In genomic region chr7:141510681-141511191, GRCm38 (mm10) we compare ENCODE assay signal across 14 mouse cellular contexts. TPM values are rescaled to one million over a fixed set of nuclear protein-coding genes. Genes with fewer than 3 reads are reported as not detected.
A peak's percentile ranks its signal among the peaks of the same experiment; 100 is the strongest.
DNase-seq lines count a peak whose midpoint lies in the region; ATAC-seq lines count a peak whose summit lies in the region.
"Had no signal": no experiment of that assay in that cellular context is flagged by ENCODE, and none has a peak within 500 bp of the region (broad histone marks: within the 10 kb centered on the region; RNA-seq: fewer than 3 reads in every experiment).

No protein-coding gene starts in this region.

- no peak overlapping the region for H3K4me2 ChIP-seq in heart, embryonic 13.5 days
- H3K4me2 ChIP-seq in heart, embryonic 15.5 days: no peak overlapping the region
- H3K4me2 ChIP-seq: midbrain, embryonic 11.5 days had no signal

- no peaks in the 10 kb centered on the region for H3K27me3 ChIP-seq in heart, embryonic 13.5 days (replicated peaks)
- no peaks in the 10 kb centered on the region for H3K27me3 ChIP-seq in heart, embryonic 15.5 days
- H3K27me3 ChIP-seq: CH12.LX, Patski had no signal

- peak overlapping the region; percentile 69 for H3K27ac ChIP-seq in heart, embryonic 13.5 days (replicated peaks)
- H3K27ac ChIP-seq in heart, embryonic 15.5 days: peak overlapping the region; percentile 70

- no peak for DNase-seq in heart, adult 8-10 months (ENCODE audit: low spot score)
- peak; percentile 88 for DNase-seq in brain, adult 2 months (ENCODE audit: low read depth, low spot score)
- peak; percentile 81 for DNase-seq in cerebellum, adult 11-12 months
- DNase-seq in right cerebral cortex, postnatal 25 days: no peak
- DNase-seq: kidney, adult 18-20 months; kidney, postnatal 36 days had no signal

- peaks cover 50% of the 10 kb centered on the region for H3K4me1 ChIP-seq in heart, embryonic 13.5 days
- H3K4me1 ChIP-seq in heart, embryonic 15.5 days (replicated peaks): peaks cover 20% of the 10 kb centered on the region

- peak overlapping the region; percentile 61 for H3K9ac ChIP-seq in heart, embryonic 13.5 days
- no peak overlapping the region for H3K9ac ChIP-seq in heart, embryonic 15.5 days

- no peak overlapping the region for H3K4me3 ChIP-seq in heart, embryonic 13.5 days
- no peak overlapping the region for H3K4me3 ChIP-seq in heart, embryonic 15.5 days

- ATAC-seq in heart, embryonic 13.5 days (ENCODE audit: extremely low read depth, insufficient number of reproducible peaks, low FRiP score, low TSS enrichment): no peak
- peak; percentile 67 for ATAC-seq in heart, embryonic 15.5 days (replicated peaks; ENCODE audit: insufficient number of reproducible peaks, insufficient read depth, low FRiP score, low read depth)
- ATAC-seq in megakaryocyte-erythroid progenitor cell, adult 5-6 weeks (replicated peaks; ENCODE audit: low FRiP score, low TSS enrichment, poor library complexity, severe bottlenecking): no peak
- ATAC-seq: forebrain, embryonic 16.5 days; lung, postnatal 0 days; Patski had no signal

- H3K9me3 ChIP-seq in heart, embryonic 13.5 days: no peaks in the 10 kb centered on the region
- no peaks in the 10 kb centered on the region for H3K9me3 ChIP-seq in heart, embryonic 15.5 days (replicated peaks)

- peaks cover 43% of the 10 kb centered on the region for H3K36me3 ChIP-seq in heart, embryonic 13.5 days
- H3K36me3 ChIP-seq in heart, embryonic 15.5 days: no peaks in the 10 kb centered on the region

- 64% methylated on average over 8 of the region's 8 CpGs for WGBS in heart, embryonic 13.5 days
- 59% methylated on average over 8 of the region's 8 CpGs for WGBS in heart, embryonic 15.5 days

RNA-seq across cellular contexts. Expression of gene Chid1, which starts 28.9 kb away (rescaled TPM):
- 36.3 TPM in 2 replicates for polyA plus RNA-seq in heart, embryonic 13.5 days (2015; fragmentation: Nextera tagmentation; extraction: Ambion mirVana)
- total RNA-seq in heart, adult 8-10 months (2022): 10 to 100 TPM; 48.2 to 55.0 (median 50.3) TPM
- polyA plus RNA-seq in heart, embryonic 15.5 days (2015; fragmentation: Nextera tagmentation; extraction: Ambion mirVana): 27.2 and 38.7 TPM in 2 replicates
- 10.5 and 22.5 TPM in 2 replicates for total RNA-seq in megakaryocyte-erythroid progenitor cell, adult 5-6 weeks (2014; fragmentation: Nextera tagmentation)
- total RNA-seq in megakaryocyte-erythroid progenitor cell, adult 5-6 weeks (2017): 31.8 and 44.9 TPM in 2 replicates

RNA-seq across cellular contexts. Expression of gene Tspan4, which starts 35.7 kb away (rescaled TPM):
- polyA plus RNA-seq in heart, embryonic 13.5 days (2015; fragmentation: Nextera tagmentation; extraction: Ambion mirVana): 64.5 and 68.8 TPM in 2 replicates
- total RNA-seq in heart, adult 8-10 months (2022): 10 to 100 TPM; 25.8 to 45.3 (median 42.8) TPM
- polyA plus RNA-seq in heart, embryonic 15.5 days (2015; fragmentation: Nextera tagmentation; extraction: Ambion mirVana): 48.9 and 62.8 TPM in 2 replicates
- 31.6 and 38.2 TPM in 2 replicates for total RNA-seq in megakaryocyte-erythroid progenitor cell, adult 5-6 weeks (2014; fragmentation: Nextera tagmentation)
- 26.0 and 33.9 TPM in 2 replicates for total RNA-seq in megakaryocyte-erythroid progenitor cell, adult 5-6 weeks (2017)

RNA-seq across cellular contexts. Expression of gene Polr2l, which starts 35.8 kb away (rescaled TPM):
- 67.3 and 76.3 TPM in 2 replicates for polyA plus RNA-seq in heart, embryonic 13.5 days (2015; fragmentation: Nextera tagmentation; extraction: Ambion mirVana)
- 10 to 100 TPM; 75.5 to 93.4 (median 84.3) TPM for total RNA-seq in heart, adult 8-10 months (2022)
- polyA plus RNA-seq in heart, embryonic 15.5 days (2015; fragmentation: Nextera tagmentation; extraction: Ambion mirVana): 59.5 and 63.5 TPM in 2 replicates
- total RNA-seq in megakaryocyte-erythroid progenitor cell, adult 5-6 weeks (2014; fragmentation: Nextera tagmentation): 77.2 and 78.1 TPM in 2 replicates
- total RNA-seq in megakaryocyte-erythroid progenitor cell, adult 5-6 weeks (2017): 53.3 and 54.9 TPM in 2 replicates

RNA-seq across cellular contexts. Expression of gene Cd151, which starts 43.5 kb away (rescaled TPM):
- 28.5 and 31.4 TPM in 2 replicates for polyA plus RNA-seq in heart, embryonic 13.5 days (2015; fragmentation: Nextera tagmentation; extraction: Ambion mirVana)
- 100 to 1,000 TPM; 331 to 351 (median 345) TPM for total RNA-seq in heart, adult 8-10 months (2022)
- polyA plus RNA-seq in heart, embryonic 15.5 days (2015; fragmentation: Nextera tagmentation; extraction: Ambion mirVana): 28.7 and 35.2 TPM in 2 replicates
- total RNA-seq in megakaryocyte-erythroid progenitor cell, adult 5-6 weeks (2014; fragmentation: Nextera tagmentation): 20.2 and 24.2 TPM in 2 replicates
- 13.2 and 17.6 TPM in 2 replicates for total RNA-seq in megakaryocyte-erythroid progenitor cell, adult 5-6 weeks (2017)

RNA-seq across cellular contexts. Expression of gene Cracr2b, which starts 49.8 kb away (rescaled TPM):
- polyA plus RNA-seq in heart, embryonic 13.5 days (2015; fragmentation: Nextera tagmentation; extraction: Ambion mirVana): 20.2 and 23.0 TPM in 2 replicates
- 10 to 100 TPM; 17.7 to 24.2 (median 19.1) TPM for total RNA-seq in heart, adult 8-10 months (2022)
- polyA plus RNA-seq in heart, embryonic 15.5 days (2015; fragmentation: Nextera tagmentation; extraction: Ambion mirVana): 24.9 and 26.2 TPM in 2 replicates
- total RNA-seq in megakaryocyte-erythroid progenitor cell, adult 5-6 weeks (2014; fragmentation: Nextera tagmentation): not detected in 2 replicates
- total RNA-seq in megakaryocyte-erythroid progenitor cell, adult 5-6 weeks (2017): 0.23 TPM in 1 of 2 replicates, not detected in the other
- total RNA-seq: CH12.LX had no signal

Comparison
In these comparisons a context has a peak if more than half of its experiments do, and no peak if none do; other contexts are left out.
1. DNase-seq: peak in brain, adult 2 months (single experiment) and cerebellum, adult 11-12 months (single experiment); none in heart, adult 8-10 months (single experiment) and right cerebral cortex, postnatal 25 days (single experiment).